Mouse (Mus musculus): ENCODE measurements around the gene Lsm2. TPM values are rescaled to one million over a fixed set of nuclear protein-coding genes. Genes with fewer than 3 reads are reported as not detected.
"Not testable (repeated sequence)": the region's sequence is repeated elsewhere in the genome, so short reads cannot be mapped to it uniquely, and the experiment has no call there.

Lsm2 gene
- polyA plus RNA-seq, 1 experiment from 2014 or later, result 97.8 TPM

GRCm38 (mm10) chr17:34962125-34962524, 19.5 kb upstream of the Lsm2 start:
- Histone ChIP-seq H3K36me3 (replicated peaks; ENCODE audit: control insufficient read depth, insufficient read depth) (no peaks in the 10 kb centered on the region), H3K4me3 (replicated peaks; ENCODE audit: low read length) (no peak overlapping the region), H3K4me2 (replicated peaks) (no peak overlapping the region), H3K27me3 (ENCODE audit: control insufficient read depth, insufficient read depth, low read length) (peaks cover 31% of the 10 kb centered on the region), H3K9ac (no peak overlapping the region), H3K27ac (no peak overlapping the region), H3K9me3 (ENCODE audit: control insufficient read depth, low read length) (no peaks in the 10 kb centered on the region), H3K4me1 (replicated peaks; ENCODE audit: control insufficient read depth, insufficient read depth, low read length) (0 out of 2 replicates have a peak, but pooled peaks cover 6% of the 10 kb centered on the region)
- 40% methylated on average over 3 of the region's 3 CpGs for WGBS
- DNase-seq (ENCODE audit: low spot score) (no peak), ATAC-seq (ENCODE audit: low FRiP score) (no peak)

- Histone ChIP-seq H3K4me2 (replicated peaks) (no peak overlapping the region), H3K9ac (no peak overlapping the region), H3K36me3 (replicated peaks; ENCODE audit: control insufficient read depth, insufficient read depth) (no peaks in the 10 kb centered on the region), H3K4me3 (replicated peaks; ENCODE audit: low read length) (no peak overlapping the region), H3K27ac (no peak overlapping the region), H3K9me3 (ENCODE audit: control insufficient read depth, low read length) (no peaks in the 10 kb centered on the region), H3K27me3 (ENCODE audit: control insufficient read depth, insufficient read depth, low read length) (peaks cover 38% of the 10 kb centered on the region), H3K4me1 (replicated peaks; ENCODE audit: control insufficient read depth, insufficient read depth, low read length) (0 out of 2 replicates have a peak, but pooled peaks cover 6% of the 10 kb centered on the region)
- ATAC-seq (ENCODE audit: low FRiP score) (no peak), DNase-seq (ENCODE audit: low spot score) (no peak)
- 59% methylated on average over 1 of the region's 1 CpGs for WGBS
Measured at GRCm38 (mm10) chr17:34962841-34963240, 18.8 kb upstream of the Lsm2 start.

GRCm38 (mm10) chr17:34964640-34965049, 17.0 kb upstream of the Lsm2 start:
- Histone ChIP-seq H3K4me1 (replicated peaks; ENCODE audit: control insufficient read depth, insufficient read depth, low read length) (0 out of 2 replicates have a peak, but pooled peaks cover 2% of the 10 kb centered on the region), H3K4me2 (replicated peaks) (no peak overlapping the region), H3K27me3 (ENCODE audit: control insufficient read depth, insufficient read depth, low read length) (peaks cover 52% of the 10 kb centered on the region), H3K36me3 (replicated peaks; ENCODE audit: control insufficient read depth, insufficient read depth) (no peaks in the 10 kb centered on the region), H3K9me3 (ENCODE audit: control insufficient read depth, low read length) (no peaks in the 10 kb centered on the region), H3K9ac (no peak overlapping the region), H3K4me3 (replicated peaks; ENCODE audit: low read length) (no peak overlapping the region), H3K27ac (no peak overlapping the region)
- no peak for DNase-seq (ENCODE audit: low spot score)
- WGBS, result 44% methylated on average over 1 of the region's 1 CpGs
- ATAC-seq (ENCODE audit: low FRiP score), result no peak

- H3K27me3 ChIP-seq (ENCODE audit: control insufficient read depth, insufficient read depth, low read length), result peaks cover 46% of the 10 kb centered on the region
- no peak overlapping the region for H3K4me3 ChIP-seq (replicated peaks; ENCODE audit: low read length)
- 82% methylated on average over 5 of the region's 5 CpGs for WGBS
- H3K4me1 ChIP-seq (replicated peaks; ENCODE audit: control insufficient read depth, insufficient read depth, low read length), result no peaks in the 10 kb centered on the region
- no peaks in the 10 kb centered on the region for H3K9me3 ChIP-seq (ENCODE audit: control insufficient read depth, low read length)
- DNase-seq (ENCODE audit: low spot score), result no peak
- H3K9ac ChIP-seq, result no peak overlapping the region
- H3K36me3 ChIP-seq (replicated peaks; ENCODE audit: control insufficient read depth, insufficient read depth), result no peaks in the 10 kb centered on the region
- H3K27ac ChIP-seq, result no peak overlapping the region
- no peak overlapping the region for H3K4me2 ChIP-seq (replicated peaks)
- no peak for ATAC-seq (ENCODE audit: low FRiP score)
Measured at GRCm38 (mm10) chr17:34965627-34966026, 16.0 kb upstream of the Lsm2 start.

- WGBS, result 58% methylated on average over 6 of the region's 11 CpGs
- not testable (repeated sequence) for H3K9me3 ChIP-seq (ENCODE audit: control insufficient read depth, low read length); DNase-seq (ENCODE audit: low spot score); H3K4me3 ChIP-seq (replicated peaks; ENCODE audit: low read length); H3K9ac ChIP-seq; H3K4me1 ChIP-seq (replicated peaks; ENCODE audit: control insufficient read depth, insufficient read depth, low read length); H3K36me3 ChIP-seq (replicated peaks; ENCODE audit: control insufficient read depth, insufficient read depth); H3K27ac ChIP-seq; H3K4me2 ChIP-seq (replicated peaks); ATAC-seq (ENCODE audit: low FRiP score)
- peaks cover 28% of the 10 kb centered on the region for H3K27me3 ChIP-seq (ENCODE audit: control insufficient read depth, insufficient read depth, low read length)
Measured at GRCm38 (mm10) chr17:34969822-34970221, 11.8 kb upstream of the Lsm2 start, which contains the start of gene Gm20481. Gene Gm20481 (plus strand): TSS chr17:34969912.

DNA sequence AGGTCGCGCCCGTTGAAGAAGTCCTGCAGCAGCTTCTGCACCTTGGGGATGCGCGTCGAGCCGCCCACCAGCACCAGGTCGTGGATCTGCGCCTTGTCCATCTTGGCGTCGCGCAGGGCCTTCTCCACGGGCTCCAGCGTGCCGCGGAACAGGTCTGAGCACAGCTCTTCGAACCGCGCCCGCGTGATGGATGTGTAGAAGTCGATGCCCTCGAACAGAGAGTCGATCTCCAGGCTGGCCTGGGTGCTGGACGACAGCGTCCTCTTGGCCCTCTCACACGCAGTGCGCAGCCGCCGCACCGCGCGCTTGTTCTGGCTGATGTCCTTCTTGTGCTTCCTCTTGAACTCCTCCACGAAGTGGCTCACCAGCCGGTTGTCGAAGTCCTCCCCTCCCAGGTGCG, 10.8 kb upstream of the Lsm2 start:
- not testable (repeated sequence) for H3K4me2 ChIP-seq (replicated peaks); H3K27ac ChIP-seq; H3K36me3 ChIP-seq (replicated peaks; ENCODE audit: control insufficient read depth, insufficient read depth); H3K9ac ChIP-seq; DNase-seq (ENCODE audit: low spot score); H3K4me1 ChIP-seq (replicated peaks; ENCODE audit: control insufficient read depth, insufficient read depth, low read length); H3K4me3 ChIP-seq (replicated peaks; ENCODE audit: low read length); ATAC-seq (ENCODE audit: low FRiP score); H3K9me3 ChIP-seq (ENCODE audit: control insufficient read depth, low read length)
- H3K27me3 ChIP-seq (ENCODE audit: control insufficient read depth, insufficient read depth, low read length), result peaks cover 28% of the 10 kb centered on the region
- WGBS, result 43% methylated on average over 19 of the region's 37 CpGs

DNA sequence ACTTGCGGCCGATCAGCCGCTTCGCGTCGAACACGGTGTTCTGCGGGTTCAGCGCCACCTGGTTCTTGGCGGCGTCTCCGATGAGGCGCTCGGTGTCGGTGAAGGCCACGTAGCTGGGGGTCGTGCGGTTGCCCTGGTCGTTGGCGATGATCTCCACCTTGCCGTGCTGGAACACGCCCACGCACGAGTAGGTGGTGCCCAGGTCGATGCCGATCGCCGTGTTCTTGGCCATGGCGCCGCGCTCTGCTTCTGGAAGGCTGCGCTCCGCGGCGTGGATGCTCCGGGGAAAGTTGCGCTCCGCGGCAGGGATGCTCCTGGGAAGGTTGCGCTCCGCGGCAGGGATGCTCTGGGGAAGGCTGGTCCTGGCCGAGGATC, 10.0 kb upstream of the Lsm2 start:
- H3K4me1 ChIP-seq (replicated peaks; ENCODE audit: control insufficient read depth, insufficient read depth, low read length); H3K36me3 ChIP-seq (replicated peaks; ENCODE audit: control insufficient read depth, insufficient read depth); DNase-seq (ENCODE audit: low spot score); H3K27ac ChIP-seq; H3K9me3 ChIP-seq (ENCODE audit: control insufficient read depth, low read length); H3K9ac ChIP-seq: not testable (repeated sequence)
- Histone ChIP-seq H3K4me3 (replicated peaks; ENCODE audit: low read length) (peak overlapping the region; percentile 34), H3K4me2 (replicated peaks) (peak overlapping the region; percentile 88), H3K27me3 (ENCODE audit: control insufficient read depth, insufficient read depth, low read length) (peaks cover 28% of the 10 kb centered on the region)
- ATAC-seq (ENCODE audit: low FRiP score), result peak; percentile 46
- 3% methylated on average over 13 of the region's 43 CpGs for WGBS

DNA sequence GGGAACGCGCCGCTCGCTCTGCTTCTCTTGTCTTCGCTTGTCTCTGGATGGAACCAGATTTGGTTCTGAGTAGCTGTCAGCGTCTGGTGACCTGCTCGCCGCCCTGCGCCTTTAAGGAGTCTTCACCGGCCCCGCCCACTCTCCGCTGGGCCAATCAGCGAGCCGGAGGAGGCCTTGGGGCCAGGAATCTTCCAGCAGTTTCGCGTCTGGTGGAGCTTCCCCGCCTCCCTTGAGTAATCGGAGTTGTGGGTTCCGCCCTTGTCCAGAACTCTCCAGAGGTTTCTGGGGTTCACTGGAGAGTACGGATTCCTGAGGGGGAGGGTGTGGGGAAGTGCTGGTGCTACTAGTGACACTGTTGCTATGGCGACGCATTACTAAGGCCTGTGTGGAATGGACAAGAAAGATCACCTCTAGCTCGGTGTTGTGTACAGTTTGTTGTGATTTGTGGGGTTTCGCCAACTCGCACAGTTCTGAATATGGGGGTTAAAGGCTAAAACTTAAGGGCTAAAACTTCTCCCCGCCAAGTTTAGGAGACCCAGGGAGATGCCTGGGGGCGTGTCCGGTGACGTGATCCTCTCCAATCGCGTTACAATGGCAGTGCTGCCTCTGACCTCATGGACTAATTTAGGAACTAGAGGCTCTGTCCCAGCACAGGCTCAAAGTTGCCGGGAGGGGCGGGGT, 9.5 kb upstream of the Lsm2 start, which contains the start of the genes Hspa1a and Hspa1l:
Hspa1a (minus strand) TSS at position 88 of the 681 bp plus-strand sequence.
Hspa1l (plus strand) TSS at position 635 of the 681 bp plus-strand sequence.
- H3K9me3 ChIP-seq (ENCODE audit: control insufficient read depth, low read length); H3K4me1 ChIP-seq (replicated peaks; ENCODE audit: control insufficient read depth, insufficient read depth, low read length); H3K36me3 ChIP-seq (replicated peaks; ENCODE audit: control insufficient read depth, insufficient read depth); H3K27ac ChIP-seq: not testable (repeated sequence)
- whole genome bisulfite sequencing, result under 1% methylated on average over 26 of the region's 33 CpGs
- DNase-seq (ENCODE audit: low spot score) (peak; percentile 61), ATAC-seq (ENCODE audit: low FRiP score) (peak; percentile 93)
- peaks cover 27% of the 10 kb centered on the region for H3K27me3 ChIP-seq (ENCODE audit: control insufficient read depth, insufficient read depth, low read length)
- H3K9ac ChIP-seq, result peak within 1 kb of the TSS; percentile 5; the same call in 1 of the 2 replicates
- peak within 1 kb of the TSS; percentile 34 for H3K4me3 ChIP-seq (replicated peaks; ENCODE audit: low read length)
- H3K4me2 ChIP-seq (replicated peaks), result peak within 1 kb of the TSS; percentile 88

DNA sequence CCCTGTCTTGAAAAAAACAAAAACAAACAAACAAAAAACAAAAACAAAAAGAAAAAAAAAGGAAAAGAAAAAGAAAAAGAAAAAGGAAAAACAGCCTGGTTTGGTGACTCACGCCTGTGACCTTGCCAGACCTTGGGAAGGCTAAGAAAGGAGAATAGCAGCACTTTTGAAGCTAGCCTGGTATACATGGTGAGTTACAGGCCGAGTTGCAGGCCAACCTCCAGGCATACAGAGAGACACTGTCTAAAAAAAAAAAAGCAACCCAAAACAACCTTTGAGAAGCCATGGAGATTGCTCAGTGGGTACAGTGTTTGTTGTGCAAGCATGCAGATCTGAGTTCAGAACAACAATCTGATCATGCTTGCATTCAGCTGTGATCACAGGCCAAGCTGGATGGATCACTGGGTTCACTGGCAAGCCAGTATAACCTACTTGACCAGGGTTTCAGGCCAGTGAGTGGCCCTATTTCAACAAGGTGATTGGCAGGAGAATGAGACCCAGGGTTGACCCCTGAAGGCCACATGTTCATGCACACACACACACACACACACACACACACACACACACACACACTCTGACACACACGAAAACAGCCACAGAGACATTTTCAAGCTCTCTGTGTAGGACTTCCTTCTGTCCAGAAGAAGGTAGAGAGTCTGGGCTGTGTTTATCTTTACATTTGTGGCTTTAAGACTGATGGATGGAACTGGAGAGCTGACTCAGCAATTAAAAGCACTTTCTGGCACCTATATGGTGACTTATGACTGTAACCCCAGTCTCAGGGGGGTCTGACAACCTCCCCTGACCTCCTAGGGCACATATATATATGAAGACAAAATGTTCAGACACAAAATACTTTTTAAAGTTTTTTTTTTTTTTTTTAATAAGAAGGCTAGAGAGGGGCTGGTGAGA, 5.8 kb upstream of the Lsm2 start:
- ATAC-seq (ENCODE audit: low FRiP score), result no peak
- DNase-seq (ENCODE audit: low spot score), result no peak
- H3K9ac ChIP-seq, result no peak overlapping the region
- H3K4me1 ChIP-seq (replicated peaks; ENCODE audit: control insufficient read depth, insufficient read depth, low read length), result peaks cover 8% of the 10 kb centered on the region
- no peak overlapping the region for H3K4me2 ChIP-seq (replicated peaks)
- 80% methylated on average over 3 of the region's 3 CpGs for WGBS
- no peak overlapping the region for H3K4me3 ChIP-seq (replicated peaks; ENCODE audit: low read length)
- no peaks in the 10 kb centered on the region for H3K9me3 ChIP-seq (ENCODE audit: control insufficient read depth, low read length)
- H3K27me3 ChIP-seq (ENCODE audit: control insufficient read depth, insufficient read depth, low read length), result no peaks in the 10 kb centered on the region
- H3K36me3 ChIP-seq (replicated peaks; ENCODE audit: control insufficient read depth, insufficient read depth), result no peaks in the 10 kb centered on the region
- H3K27ac ChIP-seq, result no peak overlapping the region
